Mouse (Mus musculus) kidney, postnatal 14 days (tissue): ENCODE data around the gene Dmbt1.
"Not testable (repeated sequence)": the region's sequence is repeated elsewhere in the genome, so short reads cannot be mapped to it uniquely, and the experiment has no call there.

Experiments used
- DNase-seq: peaks from one replicate; pipeline ENCODE4 v3.0.0; 2022; ENCODE audit warnings: mixed read lengths

Dmbt1 gene

DNA sequence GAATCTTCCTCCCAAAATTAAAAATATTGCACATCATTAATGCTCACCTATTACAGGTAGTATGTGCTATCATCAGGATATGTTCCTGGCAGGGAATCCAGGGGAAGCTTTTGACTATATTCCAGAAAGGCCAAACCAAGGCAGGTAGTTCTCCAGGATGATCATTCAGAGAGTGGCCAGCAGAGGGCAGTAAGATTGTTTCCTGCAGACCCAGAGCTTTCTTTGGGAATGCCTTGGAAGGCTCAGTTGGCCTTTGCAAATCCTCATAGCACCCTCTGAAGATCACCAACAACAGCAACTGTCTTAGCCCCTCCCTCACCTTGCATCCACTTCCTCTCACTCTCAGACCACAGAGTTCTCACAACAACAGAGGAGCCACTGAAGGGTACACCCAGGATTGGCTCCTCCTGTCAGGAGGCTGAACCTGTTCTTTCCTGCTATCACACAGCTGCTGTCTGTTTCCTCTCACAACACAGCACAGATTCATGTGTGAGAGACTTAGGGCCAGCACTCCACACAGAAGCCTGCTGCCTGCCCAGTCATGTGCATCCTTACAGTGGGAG, 23.0 kb downstream of the Dmbt1 start:
- DNase-seq = no peak

- DNase-seq = not testable (repeated sequence)
Observed at GRCm38 (mm10) chr7:131057918-131058317, 26.1 kb downstream of the Dmbt1 start.

DNA sequence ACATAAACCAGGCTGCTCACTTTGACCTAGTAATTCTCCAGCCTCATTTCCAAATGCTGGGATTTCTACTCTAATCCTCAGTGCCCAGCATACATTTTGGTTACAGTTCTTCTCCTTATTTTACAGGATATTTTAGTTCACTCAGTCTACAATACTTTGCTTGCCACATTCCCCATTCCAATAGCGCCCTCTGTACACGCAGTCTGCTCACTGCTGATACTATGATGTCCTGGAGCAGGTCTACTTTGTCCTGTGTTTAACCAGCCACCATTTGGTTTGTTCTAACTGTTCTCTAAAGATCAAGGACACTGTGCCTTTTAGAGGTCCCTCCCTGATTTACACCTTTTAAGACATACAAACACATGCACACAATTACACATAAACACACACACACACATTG, 28.0 kb downstream of the Dmbt1 start:
- DNase-seq = not testable (repeated sequence)

GRCm38 (mm10) chr7:131062541-131062940, 30.7 kb downstream of the Dmbt1 start:
- no peak for DNase-seq

DNA sequence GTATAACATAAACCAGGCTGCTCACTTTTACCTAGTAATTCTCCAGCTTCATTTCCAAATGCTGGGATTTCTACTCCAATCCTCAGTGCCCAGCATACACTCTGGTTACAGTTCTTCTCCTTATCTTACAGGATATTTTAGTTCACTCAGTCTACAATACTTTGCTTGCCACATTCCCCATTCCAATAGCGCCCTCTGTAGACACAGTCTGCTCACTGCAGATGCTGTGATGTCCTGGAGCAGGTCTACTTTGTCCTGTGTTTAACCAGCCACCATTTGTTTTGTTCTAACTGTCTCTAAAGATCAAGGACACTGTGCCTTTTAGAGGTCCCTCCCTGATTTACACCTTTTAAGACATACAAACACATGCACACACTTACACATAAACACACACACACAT, 36.3 kb downstream of the Dmbt1 start:
- DNase-seq = not testable (repeated sequence)

DNA sequence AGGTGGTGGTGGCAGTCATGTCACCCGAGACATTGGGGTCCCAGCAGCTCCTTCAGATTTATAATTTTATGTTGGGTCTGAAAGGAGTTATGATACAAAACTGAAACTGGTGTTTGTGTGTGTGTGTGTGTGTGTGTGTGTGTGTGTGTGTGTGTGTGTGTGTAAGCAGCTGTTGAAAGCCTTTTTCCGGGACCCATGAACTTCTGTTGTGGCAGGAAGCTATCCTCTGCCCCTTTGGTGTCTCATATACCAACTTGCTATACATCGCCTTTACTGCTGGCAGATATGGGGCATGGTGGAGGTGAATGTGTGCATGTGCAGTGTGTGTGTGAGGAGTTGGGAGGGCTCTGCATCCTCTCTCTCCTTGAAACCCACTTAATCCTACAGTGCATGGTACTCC, 41.6 kb downstream of the Dmbt1 start:
- DNase-seq = not testable (repeated sequence)

GRCm38 (mm10) chr7:131074098-131074497, 42.2 kb downstream of the Dmbt1 start:
- not testable (repeated sequence) for DNase-seq

GRCm38 (mm10) chr7:131075956-131076355, 44.1 kb downstream of the Dmbt1 start:
- DNase-seq = no peak

GRCm38 (mm10) chr7:131082403-131082802, 50.5 kb downstream of the Dmbt1 start:
- not testable (repeated sequence) for DNase-seq

DNA sequence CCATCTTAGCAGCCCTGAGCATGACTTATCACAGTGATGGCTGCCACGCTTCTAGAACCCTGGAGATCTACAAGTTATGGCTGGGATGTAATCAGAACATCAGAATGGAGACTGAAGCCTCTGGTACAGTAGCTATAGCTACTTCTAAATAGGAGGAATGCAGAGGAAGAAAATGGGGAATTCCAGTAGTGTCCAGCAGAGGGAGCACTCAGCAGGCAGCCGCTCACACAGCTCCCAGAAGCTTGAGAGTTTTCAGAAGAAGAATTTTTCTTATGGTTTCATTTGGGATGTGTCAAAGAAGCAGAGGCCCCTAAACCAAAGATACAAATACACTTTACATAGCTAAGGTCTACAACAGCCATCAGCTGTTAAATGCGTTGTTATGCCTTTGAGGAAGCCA, 80.6 kb downstream of the Dmbt1 start:
- peak; percentile 48 for DNase-seq

- DNase-seq = no peak
Observed at GRCm38 (mm10) chr7:131113676-131114075, 81.8 kb downstream of the Dmbt1 start.

- DNase-seq = no peak
Observed at GRCm38 (mm10) chr7:131114434-131114833, 82.6 kb downstream of the Dmbt1 start.

- no peak for DNase-seq
Observed at GRCm38 (mm10) chr7:131122210-131122807, 90.5 kb downstream of the Dmbt1 start.

- no peak for DNase-seq
Observed at GRCm38 (mm10) chr7:131130021-131130420, 98.2 kb downstream of the Dmbt1 start.

DNA sequence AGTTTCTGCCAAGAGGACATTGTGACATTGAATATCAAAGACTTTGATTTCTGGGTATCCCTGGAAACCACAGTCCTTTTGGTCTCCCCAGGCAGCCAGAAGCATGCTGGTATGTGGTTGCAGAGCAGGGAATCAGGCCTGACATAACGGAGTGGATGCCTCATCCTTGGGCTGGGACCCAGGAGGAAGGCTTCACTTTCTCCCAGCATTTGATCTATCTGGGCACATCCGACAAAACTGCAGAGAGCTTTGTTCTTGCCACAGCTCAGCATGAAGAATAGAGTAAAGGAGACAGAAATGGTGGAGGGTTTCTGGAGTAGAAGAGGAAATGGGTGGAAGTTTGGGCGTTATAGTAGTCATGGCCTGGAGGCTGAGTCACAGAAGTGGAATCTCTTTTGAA, 101.3 kb downstream of the Dmbt1 start:
- DNase-seq = no peak

DNA sequence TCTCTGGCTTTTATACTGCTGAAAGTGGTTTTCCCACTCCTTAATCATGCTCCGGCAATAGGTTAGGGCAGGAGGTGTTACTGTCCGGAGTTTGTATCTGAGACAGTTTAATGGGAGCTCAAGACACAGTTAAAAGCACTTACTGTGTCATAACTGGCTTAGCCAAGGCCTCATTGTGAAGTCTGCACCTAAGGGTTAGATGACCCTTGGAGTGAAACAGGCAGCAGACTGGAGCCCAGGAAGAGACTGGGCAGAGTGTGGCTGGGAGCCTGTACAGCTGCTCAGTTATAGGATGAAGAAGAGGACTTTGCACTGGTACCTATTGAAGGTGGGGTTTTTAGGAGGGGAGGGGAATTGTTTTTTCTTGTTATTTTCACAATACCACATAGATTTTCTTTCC, 114.4 kb downstream of the Dmbt1 start, which contains the start of gene 4933402N03Rik:
TSS of gene 4933402N03Rik (minus strand) at position 101 of the 400 bp plus-strand sequence.
- DNase-seq = no peak

DNA sequence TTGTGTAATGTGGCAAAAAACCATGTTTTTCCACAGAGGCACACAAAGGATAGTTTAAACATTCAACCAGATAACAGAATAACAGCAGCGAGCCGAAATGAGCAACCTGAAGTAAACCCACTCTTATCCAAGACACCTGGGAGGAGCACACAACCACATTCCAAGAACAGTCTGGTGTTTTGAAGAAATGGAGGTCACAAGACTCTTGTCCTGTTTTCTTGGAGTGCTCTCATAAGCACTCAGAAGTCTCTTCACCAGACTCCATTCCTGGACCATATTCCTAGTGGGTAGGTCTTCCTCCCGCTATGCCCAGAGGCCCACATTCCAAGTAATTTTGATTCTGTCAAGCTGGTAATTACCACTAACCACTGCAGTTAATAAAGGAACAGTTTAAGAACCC, 118.3 kb downstream of the Dmbt1 start:
- DNase-seq = no peak

DNA sequence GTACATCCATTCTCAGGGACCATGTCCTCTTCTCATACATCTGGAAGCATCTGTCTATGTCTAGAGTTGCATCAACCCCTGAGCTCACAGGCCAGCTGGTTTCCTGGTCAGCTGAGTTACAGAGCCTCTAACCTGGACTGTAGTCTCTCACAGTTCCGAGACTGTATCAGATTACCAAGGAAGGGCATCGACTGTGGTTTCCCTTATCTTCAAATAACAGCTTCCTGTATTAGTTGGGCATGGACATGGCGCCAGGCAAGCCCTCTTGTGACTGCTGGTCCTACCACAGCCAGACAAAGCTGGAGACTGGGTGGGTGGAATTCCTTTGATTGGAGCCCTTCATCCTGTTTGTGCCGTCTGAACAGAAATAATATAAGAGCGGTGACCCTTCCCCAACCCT, 121.2 kb downstream of the Dmbt1 start:
- DNase-seq = no peak

- no peak for DNase-seq
Observed at GRCm38 (mm10) chr7:131162251-131162650, 130.4 kb downstream of the Dmbt1 start.

GRCm38 (mm10) chr7:131167771-131168170, 135.9 kb downstream of the Dmbt1 start:
- DNase-seq = no peak

DNA sequence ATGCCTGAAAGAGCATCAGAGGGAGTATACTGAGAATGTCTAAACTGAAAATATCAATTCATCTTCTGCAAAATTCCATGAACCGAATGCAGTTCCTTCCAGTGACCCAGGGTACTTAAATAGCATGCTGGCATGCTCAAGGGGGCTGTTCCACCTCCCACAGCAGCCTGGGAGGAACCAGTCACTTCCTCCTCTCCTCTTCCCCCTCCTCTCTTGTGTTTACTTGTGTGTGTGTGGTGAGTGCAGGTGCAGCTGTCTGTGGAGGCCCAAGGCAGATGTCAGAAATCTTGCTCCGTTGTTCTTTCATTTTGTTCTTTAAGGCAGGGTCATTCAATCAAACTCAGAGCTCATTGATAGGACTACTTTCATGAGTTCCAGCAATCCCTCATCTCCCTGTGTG, 137.2 kb downstream of the Dmbt1 start:
- no peak for DNase-seq
